Mouse (Mus musculus): ENCODE data around the gene Lin7a. TPM values are rescaled to one million over a fixed set of nuclear protein-coding genes. Genes with fewer than 3 reads are reported as not detected.
"Not testable (repeated sequence)": the region's sequence is repeated elsewhere in the genome, so short reads cannot be mapped to it uniquely, and the experiment has no call there.

Gene Lin7a
- total RNA-seq, 2 experiments from 2014 or later: 41.2 to 43.4 TPM

DNA sequence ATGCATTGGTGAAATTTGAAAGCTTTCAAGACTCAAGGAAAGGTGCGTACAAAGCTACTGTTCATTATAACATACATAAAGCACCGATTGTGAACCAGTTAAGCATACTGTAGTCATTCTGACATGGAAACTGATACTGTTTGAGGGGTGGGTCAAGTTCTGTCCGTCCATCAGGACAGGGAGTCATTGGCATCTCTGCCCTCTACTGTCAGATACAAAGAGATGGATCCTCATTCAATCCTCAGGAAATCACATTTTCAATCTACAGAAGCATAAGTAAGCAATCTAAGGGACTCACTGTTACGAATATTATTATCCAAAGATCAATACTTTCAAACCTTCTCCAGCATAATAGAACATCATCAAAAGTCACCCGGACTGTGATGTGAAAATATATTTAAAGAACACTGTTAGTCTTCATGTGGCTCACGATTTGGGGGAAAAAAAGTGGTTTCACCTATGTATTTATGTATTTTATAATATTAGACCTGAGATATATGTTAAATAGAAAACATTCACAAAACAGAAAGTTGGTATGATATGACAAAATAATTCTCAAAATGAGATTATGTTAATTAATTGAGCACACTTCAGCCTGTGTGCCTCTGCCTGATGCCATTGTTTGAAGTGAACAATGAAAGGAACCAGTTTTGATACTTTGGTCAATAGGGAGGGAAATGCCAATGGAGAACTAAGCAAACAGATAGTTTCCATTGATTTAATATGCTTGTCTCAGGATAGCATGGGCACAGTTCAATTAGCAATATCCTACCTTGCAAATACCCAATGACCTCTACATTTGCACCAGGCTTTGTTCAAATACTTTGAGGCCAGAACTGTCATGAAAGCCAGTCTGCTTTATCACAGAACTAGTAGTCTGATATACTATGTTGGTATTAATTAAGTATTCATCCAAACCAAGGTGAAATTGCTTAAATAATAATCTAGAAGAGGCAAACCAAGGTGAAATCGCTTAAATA is 36.8 kb upstream of the Lin7a start:
- intact Hi-C loops (cut with DNase I): no loop called here
- DNase-seq (ENCODE audit: extremely low spot score in 1 of 2, low spot score in 2 of 2): no peak

DNA sequence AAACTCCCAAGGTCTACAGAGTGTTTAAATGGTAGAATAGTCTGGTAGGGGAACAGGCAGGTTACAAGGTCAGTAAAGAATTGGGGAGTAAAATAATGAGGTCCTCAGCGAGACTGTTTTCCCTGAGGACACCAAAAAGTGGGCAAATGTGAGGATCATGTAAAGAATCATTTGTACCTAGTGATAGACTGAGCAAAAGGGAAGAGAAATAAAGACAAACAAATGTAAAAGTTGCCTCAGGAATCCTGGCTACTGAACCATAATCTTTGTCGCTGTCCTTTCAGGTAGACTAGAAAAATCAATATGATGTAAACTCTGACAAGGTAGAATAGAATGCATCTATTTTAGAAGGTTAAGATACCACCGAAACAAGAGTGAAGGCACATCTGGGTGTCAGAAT is 36.0 kb upstream of the Lin7a start:
- DNase-seq (ENCODE audit: extremely low spot score in 1 of 2, low spot score in 2 of 2): no peak
- intact Hi-C loops (cut with DNase I): no loop called here

DNA sequence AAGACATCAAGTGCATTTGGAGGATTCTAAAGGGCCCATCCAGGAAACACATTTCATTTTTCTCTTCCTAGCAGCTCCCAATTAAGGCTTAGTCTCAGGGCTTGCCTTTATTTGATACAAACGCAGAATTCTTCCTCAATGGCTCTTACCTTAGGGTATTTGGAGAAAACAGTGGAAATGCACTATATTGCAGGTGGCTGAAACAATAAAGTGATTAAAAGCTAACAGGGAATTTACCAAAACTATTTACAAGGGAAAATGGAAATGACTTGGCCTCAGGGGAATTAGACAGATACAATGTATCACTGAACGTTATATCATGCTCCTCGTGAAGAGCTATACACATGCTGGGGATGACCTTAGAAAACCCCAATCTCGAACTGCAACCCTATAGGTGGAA is 35.3 kb upstream of the Lin7a start:
- intact Hi-C loops (cut with DNase I): no loop called here
- no peak for DNase-seq (ENCODE audit: extremely low spot score in 1 of 2, low spot score in 2 of 2)

DNA sequence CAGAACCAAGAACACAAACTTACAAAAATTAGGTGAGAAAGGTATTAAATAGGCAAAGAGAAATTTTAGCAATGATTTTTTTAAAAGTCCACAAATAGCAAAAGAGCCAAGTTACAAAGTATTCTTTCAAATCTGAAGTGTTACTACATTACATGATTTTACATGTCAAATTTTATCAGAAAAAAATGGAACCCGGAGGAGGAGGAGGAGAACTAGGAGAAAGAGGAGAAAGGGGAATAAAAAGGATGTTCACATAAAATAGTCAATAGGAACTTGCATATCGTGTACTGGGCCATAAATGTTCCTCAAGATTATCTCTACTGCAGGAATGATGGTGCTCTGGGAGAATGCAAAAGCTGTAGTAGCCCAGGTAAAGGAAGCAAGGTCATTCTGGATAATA is 34.4 kb upstream of the Lin7a start:
- no peak for DNase-seq (ENCODE audit: extremely low spot score in 1 of 2, low spot score in 2 of 2)
- intact Hi-C loops (cut with DNase I): no loop called here

- intact Hi-C loops (cut with DNase I): no loop called here
These were observed 33.8 kb upstream of the Lin7a start for GRCm38 (mm10) chr10:107237736-107238135.

GRCm38 (mm10) chr10:107238151-107238860 is 33.2 kb upstream of the Lin7a start:
- DNase-seq (ENCODE audit: extremely low spot score in 1 of 2, low spot score in 2 of 2): no peak
- intact Hi-C loops (cut with DNase I): no loop called here

More at GRCm38 (mm10) chr10:107237736-107238135, 33.8 kb upstream of the Lin7a start:
- no peak for DNase-seq (ENCODE audit: extremely low spot score in 1 of 2, low spot score in 2 of 2)

GRCm38 (mm10) chr10:107238861-107239435 is 32.5 kb upstream of the Lin7a start:
- no peak for DNase-seq (ENCODE audit: extremely low spot score in 1 of 2, low spot score in 2 of 2)
- intact Hi-C loops (cut with DNase I): no loop called here

DNA sequence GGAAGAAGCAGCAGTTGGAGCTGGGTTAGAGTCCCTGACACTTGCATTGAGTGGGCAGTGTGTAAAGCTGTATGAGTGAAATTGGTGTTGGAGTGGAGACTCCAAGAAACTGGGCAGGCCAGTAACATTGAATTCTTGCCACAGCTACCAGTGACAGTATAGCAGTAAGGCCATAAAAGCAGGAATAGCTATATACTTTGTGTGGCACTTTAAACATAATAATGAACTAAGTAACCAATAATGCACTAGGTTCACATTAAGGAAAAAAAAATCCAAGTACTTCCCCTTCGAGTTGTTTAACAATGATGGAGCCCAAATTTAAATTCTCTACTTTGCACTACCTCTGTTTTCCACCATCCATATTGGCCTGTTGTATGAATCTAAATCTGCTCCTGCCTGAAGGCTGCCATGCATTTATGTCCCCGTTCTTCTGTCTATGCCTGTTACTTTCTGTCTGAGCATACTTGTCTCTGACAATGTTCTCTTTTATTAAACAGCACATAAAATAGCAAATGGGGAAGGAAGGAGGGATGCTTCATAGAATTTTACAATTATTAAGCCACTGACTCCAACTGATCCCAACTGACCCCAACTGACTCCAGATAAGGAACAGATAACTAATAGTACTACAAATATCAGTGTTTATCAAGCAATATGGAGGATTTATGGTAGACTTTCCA is 31.7 kb upstream of the Lin7a start:
- no peak for DNase-seq (ENCODE audit: extremely low spot score in 1 of 2, low spot score in 2 of 2)
- intact Hi-C loops (cut with DNase I): no loop called here

DNA sequence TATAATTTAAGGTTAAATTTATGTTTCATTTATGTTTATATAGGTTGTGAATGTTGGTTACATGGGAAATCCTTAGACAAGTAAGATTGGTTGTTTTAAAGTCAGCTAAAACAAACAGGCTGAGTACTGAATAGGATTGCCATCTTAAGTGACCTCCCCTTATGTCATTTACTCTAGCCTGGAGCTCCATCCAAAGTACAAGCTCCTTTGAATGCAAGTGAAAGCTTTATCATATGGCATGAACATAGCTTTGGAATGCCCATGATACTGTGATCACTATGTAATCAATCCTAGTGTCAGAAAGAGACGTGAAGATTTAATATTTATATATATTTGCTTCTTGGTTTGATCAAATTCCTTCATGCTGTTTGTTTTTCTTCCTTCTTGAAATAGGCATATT is 31.0 kb upstream of the Lin7a start:
- intact Hi-C loops (cut with DNase I): no loop called here
- DNase-seq (ENCODE audit: extremely low spot score in 1 of 2, low spot score in 2 of 2): no peak

- intact Hi-C loops (cut with DNase I): no loop called here
- DNase-seq (ENCODE audit: extremely low spot score in 1 of 2, low spot score in 2 of 2): no peak
These were observed 30.5 kb upstream of the Lin7a start for GRCm38 (mm10) chr10:107240986-107241385.

DNA sequence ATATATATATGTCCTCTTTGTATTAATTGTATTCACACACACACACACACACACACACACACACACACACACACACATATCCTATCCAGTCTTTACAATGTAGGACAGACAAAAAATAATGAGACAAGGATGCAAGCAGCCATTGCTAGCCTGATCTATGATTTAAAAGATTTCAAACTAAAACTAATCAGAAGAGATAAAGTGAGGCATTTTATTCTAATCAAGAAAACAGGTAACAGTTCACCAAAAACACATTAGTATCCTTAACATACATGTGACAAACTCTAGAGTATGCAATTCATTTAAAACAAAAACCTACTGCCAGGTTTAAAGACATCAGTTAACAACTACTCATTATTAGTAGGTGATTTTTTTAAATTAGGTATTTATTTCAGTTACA is 30.1 kb upstream of the Lin7a start:
- no peak for DNase-seq (ENCODE audit: extremely low spot score in 1 of 2, low spot score in 2 of 2)
- intact Hi-C loops (cut with DNase I): no loop called here

DNA sequence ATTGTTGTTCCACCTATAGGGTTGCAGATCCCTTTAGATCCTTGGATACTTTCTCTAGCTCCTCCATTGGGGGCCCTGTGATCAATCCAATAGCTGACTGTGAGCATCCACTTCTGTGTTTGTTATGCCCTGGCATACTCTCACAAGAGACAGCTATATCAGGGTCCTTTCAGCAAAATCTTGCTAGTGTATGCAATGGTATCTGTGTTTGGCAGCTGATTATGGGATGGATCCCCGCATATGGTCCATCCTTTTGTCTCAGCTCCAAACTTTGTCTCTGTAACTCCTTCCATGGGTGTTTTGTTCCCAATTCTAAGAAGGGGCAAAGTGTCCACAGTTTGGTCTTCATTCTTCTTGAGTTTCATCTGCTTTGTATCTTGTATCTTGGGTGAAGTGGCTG is 29.5 kb upstream of the Lin7a start:
- DNase-seq (ENCODE audit: extremely low spot score in 1 of 2, low spot score in 2 of 2): not testable (repeated sequence)

GRCm38 (mm10) chr10:107242696-107243400 is 28.6 kb upstream of the Lin7a start:
- intact Hi-C loops (cut with DNase I): no loop called here
- DNase-seq (ENCODE audit: extremely low spot score in 1 of 2, low spot score in 2 of 2): no peak

More for the DNA sequence above, 29.5 kb upstream of the Lin7a start:
- intact Hi-C loops (cut with DNase I): not testable (repeated sequence)

DNA sequence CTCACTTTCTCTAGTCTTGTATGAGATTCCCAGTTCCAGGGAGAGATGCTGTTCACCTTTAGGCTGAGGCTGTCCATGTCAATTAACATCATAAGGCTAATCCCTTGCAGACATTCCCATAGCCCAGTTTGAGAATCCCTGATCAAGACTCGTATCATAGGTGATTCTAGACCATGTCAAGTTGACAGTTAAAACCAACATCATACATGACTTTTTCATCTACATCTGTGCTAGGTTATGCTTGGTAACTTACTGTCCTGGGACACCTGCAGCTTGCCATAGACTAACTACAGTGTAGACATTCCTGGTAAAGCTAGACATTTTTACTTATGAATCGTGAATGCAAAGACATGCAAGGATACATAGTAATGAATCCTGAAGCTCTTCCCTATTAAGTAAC is 27.3 kb upstream of the Lin7a start:
- intact Hi-C loops (cut with DNase I): no loop called here

DNA sequence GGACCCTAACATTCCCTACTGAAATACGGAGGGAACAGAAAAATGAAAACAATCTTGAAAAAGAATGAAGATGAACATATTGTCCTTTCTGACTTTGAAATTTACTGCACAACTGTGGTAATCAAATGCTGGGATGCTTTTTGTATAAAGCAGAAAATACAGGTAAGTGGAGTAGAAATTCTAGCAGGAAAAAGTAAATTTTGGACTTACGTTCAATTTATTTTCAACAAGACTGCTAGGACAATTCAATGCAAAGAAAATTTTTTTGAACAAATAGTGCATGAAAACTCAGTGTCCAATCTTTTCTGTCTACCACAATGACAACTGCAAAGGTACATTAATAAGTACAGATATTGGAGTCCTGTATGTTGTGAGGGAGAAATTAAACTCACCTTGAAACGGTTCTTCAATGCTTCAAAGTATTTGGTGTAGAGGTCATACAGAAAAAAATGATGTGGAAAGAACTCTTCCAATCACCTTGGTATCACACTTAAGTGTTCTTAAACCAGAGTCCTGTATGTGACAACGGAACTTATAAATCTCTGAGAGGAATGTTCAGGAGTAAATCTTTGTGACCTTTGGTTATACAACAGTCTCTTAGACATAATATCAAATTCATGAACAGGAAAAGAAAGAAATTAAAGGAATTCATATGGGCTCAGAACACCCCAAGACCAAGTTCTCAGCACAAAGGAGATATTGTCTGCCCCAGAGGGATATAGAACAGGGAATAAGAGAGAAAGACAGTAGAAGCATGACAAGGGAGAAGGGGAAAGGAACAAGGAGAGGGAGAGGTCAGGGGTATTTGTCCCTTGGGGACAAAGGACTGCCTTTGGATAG is 26.6 kb upstream of the Lin7a start:
- intact Hi-C loops (cut with DNase I): no loop called here

More for the DNA sequence above, 27.3 kb upstream of the Lin7a start:
- no peak for DNase-seq (ENCODE audit: extremely low spot score in 1 of 2, low spot score in 2 of 2)

GRCm38 (mm10) chr10:107245531-107245840 is 26.0 kb upstream of the Lin7a start:
- intact Hi-C loops (cut with DNase I): no loop called here
- no peak for DNase-seq (ENCODE audit: extremely low spot score in 1 of 2, low spot score in 2 of 2)

More for the DNA sequence above, 26.6 kb upstream of the Lin7a start:
- DNase-seq (ENCODE audit: extremely low spot score in 1 of 2, low spot score in 2 of 2): no peak

GRCm38 (mm10) chr10:107245961-107246460 is 25.5 kb upstream of the Lin7a start:
- no peak for DNase-seq (ENCODE audit: extremely low spot score in 1 of 2, low spot score in 2 of 2)
- intact Hi-C loops (cut with DNase I): no loop called here
